Mouse (Mus musculus) spleen, postnatal 10 days (tissue): ENCODE data around the gene Olfr372.

Experiments
- DNase-seq, 2 experiments: peaks; one replicate each; pipeline ENCODE4 v3.0.0; 2021 to 2022; ENCODE audit warnings: low spot score in 2 of 2

Gene Olfr372

DNA sequence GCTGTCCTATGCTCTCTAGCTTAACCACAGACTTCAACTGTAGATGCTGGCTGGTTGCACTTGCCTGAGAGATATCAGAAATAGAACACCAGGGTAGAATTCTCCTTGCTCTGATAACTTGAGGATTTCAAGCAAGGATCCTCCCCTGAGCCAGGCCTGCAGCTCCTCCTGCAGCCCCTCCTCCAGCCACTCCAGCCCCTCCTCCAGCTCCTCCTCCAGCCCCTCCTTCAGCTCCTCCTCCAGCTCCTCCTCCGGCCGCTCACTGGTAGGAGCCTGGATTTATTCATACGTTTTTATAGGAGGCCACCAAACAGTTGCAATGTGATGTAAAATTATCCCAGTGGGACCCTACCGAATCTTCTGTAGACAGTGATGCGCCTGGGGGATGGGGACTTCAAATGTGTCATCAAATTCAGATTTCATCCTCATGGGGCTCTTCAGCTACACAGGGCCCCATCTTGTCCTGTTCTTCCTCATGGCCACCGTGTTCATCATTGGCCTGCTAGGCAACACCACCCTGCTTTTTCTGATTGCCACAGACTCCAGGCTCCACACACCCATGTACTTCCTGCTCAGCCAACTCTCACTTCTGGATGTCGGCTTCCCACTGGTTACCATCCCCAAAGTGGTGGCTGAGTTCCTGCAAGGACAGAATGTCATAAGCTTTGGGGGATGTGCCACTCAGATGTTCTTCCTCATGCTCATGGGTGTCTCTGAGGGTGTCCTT is 58.5 kb downstream of the Olfr372 start:
- DNase-seq, result peak in 1 of 2 experiments; percentile 66

DNA sequence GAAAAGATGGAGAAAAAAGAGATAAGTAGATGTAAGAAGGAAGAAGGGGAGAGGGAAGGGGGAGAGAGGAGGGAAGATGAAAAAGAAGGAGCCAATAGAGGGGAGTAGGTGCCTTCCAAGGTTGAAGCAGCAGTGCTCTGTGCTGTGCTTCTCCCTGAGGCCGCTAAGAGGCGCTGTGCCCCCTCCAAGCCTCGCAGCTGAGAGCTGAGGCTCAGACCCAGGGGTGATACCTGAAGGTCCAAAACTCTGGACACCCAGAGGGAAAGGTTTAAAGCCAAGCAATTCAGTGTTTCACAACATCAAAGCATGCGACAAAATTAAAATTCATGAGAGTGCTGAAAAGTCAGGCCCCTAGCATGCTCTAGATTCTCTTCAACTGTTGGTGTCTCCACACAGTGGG is 64.1 kb downstream of the Olfr372 start:
- DNase-seq, result peak in 1 of 2 experiments; percentile 42

DNA sequence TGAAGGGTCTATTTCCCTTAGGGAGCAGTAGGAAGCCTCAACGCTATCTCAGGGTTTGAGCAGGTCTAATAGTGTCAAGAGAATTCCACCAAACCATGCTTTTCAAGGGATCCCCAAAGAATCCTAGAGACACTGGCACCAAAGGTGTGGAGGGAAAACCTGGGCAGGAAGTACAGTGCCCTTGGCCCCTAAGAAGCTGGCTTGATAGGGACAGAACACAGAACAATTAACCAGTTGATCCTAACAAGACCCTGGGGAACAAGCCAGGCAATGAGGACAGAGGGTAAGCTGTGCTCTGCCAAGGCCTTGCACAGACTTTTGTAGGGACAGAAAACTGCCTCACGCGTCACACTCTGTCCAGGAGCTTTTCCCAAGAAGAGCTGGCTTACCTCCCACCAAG is 65.7 kb downstream of the Olfr372 start, which contains the start of gene Olfr374:
Gene Olfr374, plus strand, starts transcription at position 301 of the 400 bp plus-strand sequence.
- no peak for DNase-seq
